Mouse (Mus musculus): ENCODE results near the gene Fbxw9.
"Not testable (repeated sequence)": the region's sequence is repeated elsewhere in the genome, so short reads cannot be mapped to it uniquely, and the experiment has no call there.

Gene Fbxw9

DNA sequence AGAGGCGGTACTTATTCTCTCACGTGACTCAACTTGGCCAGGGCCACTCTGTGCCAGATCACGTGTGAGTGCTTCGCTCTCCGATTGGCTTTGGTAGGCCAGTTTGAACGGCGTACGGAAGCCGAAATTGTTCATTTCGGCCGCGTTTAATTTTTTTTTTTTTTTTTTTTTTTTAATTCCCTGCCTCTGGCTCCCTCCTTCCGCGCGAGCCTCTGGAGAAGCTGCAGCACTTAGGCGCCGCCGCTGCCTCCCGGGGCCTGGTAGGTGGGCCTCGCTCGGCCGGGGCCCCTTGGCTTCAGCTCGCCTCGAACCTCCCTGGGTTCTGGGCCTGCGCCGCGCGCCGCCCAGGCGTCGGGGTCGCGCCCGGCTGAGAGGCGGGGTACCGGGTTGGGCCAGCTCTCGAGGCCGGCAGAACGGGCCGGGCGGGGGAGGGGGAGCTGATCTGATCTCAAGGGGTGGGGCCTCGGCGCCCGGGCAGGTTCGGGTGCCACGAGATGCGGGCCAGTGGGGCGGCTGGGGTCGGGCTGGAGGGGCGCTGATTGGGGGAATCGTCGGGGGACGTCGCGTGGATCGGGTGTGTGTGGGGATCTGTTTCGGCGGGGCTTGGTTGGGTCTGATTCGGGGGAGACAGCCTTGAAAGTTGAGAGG lies 23.0 kb upstream of the Fbxw9 start, which contains the start of gene Tnpo2:
Gene Tnpo2, plus strand, starts transcription at position 198 of the 648 bp plus-strand sequence.
- DNase-seq (ENCODE audit: low spot score in 2 of 2), result peak; percentile 94

DNA sequence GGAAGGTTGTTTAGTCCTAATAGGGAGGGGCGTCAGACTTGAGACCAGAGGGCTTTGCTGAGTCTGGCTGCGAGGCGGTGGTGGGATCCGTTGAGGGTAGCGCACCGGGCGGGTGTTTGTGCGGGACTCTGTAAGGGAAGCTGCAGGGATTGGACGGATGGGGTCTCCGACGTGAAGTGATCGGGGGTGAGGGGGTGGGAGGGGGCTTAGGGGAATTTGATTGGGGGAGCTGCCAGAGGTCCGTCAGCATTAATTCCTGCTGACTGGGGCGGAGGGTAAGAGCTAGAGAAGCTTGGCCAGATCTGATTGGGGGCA lies 22.5 kb upstream of the Fbxw9 start:
- no peak for DNase-seq (ENCODE audit: low spot score in 2 of 2)

DNA sequence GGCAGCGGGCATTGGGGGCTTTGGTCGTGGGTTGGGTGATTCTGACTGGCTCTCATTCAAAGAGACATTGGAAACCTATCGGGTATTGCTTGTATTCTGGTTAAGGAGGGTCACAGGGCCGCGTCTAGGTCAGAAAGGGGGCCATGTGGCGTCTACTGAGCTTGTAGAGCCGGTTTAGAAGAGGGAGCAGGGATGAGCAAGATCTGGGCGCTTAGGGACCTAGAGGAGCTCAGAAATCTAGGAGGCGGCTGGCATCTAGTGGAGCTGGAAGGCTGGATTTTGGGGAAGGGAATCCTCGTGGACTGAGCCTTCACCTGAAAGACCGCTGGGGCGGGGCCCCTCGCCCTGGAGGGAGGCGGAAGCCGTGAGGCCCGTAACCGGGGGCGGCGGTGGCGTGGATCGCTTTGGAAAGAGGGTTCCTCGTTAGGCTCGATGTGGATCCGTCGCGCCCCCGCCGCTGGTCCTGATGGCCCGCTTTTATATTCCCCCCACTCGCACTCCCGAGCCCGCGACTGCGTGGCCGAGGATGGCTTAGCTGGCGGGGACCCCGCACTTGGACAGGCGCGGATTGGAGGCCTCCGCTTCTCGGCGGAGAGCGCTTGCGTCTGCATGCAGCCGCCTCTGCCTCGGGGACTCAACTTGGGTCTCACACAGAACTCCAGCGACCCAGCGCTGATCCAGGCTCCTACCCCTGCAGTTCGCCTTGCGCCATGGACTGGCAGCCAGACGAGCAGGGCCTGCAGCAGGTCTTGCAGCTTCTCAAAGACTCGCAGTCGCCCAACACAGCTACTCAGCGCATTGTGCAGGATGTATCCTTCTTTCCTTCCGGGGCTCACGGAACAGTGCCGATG lies 21.9 kb upstream of the Fbxw9 start:
- DNase-seq (ENCODE audit: low spot score in 2 of 2), result peak; percentile 29 to 41

DNA sequence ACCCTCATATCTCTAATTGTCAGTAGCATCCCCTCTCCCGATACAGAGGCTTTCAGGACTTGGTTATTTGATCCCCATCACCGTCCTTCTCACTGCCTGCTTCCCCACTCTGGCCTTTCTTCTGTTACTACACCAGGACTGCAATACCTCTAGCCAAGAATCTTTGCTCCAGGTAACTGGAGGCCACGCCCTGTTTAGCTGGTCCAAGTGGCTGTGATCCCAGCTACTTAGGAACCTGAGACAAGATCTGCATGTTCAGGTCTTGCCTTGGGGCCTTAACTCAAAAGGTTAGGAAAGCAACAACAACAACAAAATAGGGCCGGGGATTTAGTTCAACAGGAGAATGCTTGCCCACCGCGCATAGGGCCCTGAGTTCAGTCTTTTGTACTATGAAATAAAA lies 16.2 kb upstream of the Fbxw9 start:
- no peak for DNase-seq (ENCODE audit: low spot score in 2 of 2)

DNA sequence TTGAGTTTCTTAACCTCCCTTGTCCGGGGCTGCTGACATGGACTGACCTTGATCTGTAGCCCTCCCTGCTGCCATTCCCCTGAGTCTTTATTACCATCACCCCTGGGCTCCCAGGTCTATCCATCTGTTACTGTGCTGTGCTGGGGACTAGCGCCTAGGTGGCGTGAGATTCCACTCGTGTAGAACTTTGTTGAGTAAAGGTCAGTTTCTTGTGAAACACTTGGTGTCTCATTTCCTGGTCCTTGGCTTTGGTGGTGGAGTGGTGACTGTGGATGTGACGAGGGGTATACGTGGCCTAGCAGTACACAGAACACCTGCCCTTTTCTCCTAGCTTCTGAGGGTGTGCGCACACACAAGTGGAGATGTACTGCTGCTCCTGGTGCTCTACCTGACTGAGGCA lies 2.5 kb upstream of the Fbxw9 start:
- no peak for DNase-seq (ENCODE audit: low spot score in 2 of 2)

DNA sequence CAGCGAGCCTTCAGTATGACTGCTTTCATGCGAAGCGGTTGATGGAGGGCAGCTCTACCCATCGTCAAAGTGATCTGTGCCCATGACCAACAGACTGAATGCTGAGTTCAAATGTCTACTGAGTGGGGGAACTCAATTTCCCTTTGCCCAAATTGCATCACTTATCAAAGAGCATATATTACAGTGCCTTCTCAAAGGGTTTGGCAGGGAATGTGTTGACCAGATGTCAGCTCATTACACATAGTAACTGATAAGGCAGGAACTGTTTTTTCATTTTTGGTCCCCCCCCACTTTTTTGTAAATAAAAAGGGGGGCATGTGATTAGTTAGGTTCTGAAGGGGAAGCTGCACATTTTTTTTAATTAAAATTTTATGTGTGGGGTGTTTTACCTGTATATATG lies 2.7 kb downstream of the Fbxw9 start:
- DNase-seq (ENCODE audit: low spot score in 2 of 2), result no peak

DNA sequence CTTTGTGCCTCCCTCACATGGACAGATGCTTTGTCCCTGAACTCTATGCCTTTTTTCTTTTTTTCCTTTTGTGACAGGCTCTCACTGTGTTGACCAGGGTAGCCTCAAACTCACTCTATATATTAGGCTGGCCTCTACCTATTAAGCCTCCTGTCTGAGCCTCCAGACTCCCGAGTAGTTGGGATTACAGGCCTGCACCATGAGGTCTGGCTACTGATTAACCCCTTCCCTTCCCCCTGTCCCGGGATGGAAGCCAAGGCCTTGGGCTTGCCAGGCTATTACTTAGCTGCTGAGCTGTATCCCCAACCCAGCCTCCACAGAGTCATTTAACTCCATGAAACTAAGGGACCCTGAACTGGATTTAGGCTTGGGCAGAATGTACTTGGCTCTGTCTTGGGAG lies 5.4 kb downstream of the Fbxw9 start:
- DNase-seq (ENCODE audit: low spot score in 2 of 2), result no peak

DNA sequence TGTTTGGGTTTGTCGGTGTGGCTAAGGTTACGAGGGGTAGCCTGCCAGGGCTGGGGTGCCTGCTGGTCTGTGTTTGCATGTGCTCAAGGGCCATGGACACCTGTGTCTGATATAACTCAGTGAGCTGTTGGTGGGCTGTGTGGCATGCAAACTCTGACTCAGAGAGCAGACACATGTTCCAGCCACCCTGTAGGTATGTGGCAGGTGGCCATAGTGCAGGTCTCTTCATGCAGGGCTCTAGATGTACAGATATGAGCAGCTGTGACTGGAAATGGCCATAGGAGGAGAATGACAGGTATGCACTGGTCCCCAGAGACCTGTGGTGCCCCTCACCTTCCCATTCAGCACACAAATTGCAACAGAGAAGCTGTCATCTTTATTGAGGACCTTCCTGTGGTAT lies 7.3 kb downstream of the Fbxw9 start:
- DNase-seq (ENCODE audit: low spot score in 2 of 2), result no peak

DNA sequence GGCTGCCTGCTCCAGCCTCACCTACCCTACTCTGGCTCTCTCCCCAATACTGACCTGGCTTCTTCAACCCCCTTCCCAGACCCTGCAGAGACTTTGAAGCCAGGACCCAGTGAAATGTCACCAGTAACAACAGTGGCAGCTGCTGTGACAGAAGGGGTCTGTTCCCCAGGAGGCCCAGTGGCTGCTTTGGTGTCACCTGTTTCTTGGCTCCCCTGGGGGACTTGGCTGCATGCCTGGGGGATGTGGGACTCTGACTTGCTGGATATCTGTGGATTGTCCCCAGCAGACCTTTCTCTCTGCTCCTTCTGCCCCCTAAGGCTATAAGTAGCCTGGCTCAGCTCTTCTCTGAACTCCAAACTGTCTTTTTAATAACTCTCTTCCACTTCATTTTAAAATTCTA lies 8.1 kb downstream of the Fbxw9 start, which contains the start of gene Gm5741:
Gene Gm5741, minus strand, starts transcription at position 1 of the 400 bp plus-strand sequence.
- DNase-seq (ENCODE audit: low spot score in 2 of 2), result no peak

DNA sequence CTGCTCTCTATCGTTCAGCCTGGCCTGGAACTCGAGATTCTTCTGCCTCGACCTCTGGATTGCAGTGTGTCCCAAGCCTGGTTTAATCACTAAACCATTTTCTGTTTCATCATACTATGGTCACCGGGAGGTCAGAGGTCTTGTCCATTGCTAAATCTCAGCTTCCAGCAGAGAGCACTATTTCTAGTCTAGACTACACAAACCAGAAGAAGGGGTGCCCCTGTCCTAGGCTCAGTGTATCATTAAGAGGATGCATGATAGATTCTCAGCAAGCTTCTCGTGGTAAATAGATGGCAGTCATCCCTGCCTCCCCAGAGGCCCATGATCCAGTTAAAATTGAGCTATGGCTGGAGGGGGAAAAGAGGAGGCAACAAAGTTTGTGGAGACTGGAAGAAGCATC lies 11.2 kb downstream of the Fbxw9 start:
- DNase-seq (ENCODE audit: low spot score in 2 of 2), result no peak

DNA sequence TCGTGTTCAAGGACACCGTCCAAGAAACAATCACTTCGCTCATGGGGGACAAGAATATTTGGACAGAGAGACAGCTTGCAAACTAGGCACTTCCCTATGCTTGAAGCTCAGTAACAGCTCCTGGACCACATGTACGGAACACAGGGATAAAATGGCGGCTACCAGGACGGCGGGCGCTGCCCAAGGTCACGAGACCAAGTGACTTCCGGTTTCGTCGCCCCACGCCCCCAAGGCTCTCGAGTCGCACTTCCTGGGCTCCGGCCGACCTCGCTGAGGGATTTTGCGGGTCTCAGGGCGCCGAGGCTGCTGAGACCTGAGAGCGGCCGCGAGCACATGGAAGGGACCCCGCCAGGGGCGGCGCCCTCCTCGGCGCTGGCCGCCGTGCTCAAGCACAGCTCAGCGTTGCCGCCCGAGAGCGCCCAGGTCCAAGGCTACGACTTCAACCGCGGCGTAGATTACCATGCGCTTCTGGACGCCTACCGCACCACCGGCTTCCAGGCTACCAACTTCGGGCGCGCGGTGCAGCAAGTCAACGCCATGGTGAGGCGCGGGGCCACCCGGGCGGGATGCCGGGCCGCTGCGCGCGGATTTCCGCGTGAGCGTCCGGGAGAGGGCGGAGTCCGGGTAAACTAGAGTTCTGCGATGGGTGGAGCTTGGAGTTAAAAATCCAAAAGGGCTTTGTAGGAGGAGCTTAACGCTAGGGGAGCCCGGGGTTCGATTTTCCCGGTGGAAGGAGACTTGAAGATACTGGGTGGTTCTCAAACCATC lies 11.8 kb downstream of the Fbxw9 start, which contains the start of gene Dhps:
Gene Dhps, plus strand, starts transcription at position 244 of the 768 bp plus-strand sequence.
- DNase-seq (ENCODE audit: low spot score in 2 of 2), result peak; percentile 86 to 91

DNA sequence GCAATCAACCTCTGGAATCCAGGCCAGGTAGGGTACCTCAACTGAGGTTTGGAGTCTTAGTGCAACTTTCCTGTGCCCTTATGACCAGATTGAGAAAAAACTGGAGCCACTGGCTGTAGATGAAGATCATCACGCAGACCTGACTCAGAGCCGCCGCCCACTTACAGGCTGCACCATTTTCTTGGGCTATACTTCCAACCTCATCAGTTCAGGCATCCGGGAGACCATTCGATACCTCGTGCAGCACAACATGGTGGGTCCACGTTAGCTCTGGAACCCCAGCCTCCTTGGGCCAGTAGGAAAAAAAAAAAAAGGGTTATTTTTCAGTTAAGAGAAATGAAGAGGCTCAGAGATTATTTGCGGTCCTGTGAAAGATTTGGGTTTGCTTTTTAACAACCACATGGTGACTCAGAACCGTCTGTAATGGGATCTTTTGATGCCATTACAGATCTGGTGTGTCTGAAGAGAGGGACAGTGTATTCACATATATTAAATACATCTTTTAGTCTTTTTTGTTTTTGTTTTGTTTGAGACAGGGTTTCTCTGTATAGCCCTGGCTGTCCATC lies 12.6 kb downstream of the Fbxw9 start:
- no peak for DNase-seq (ENCODE audit: low spot score in 2 of 2)

DNA sequence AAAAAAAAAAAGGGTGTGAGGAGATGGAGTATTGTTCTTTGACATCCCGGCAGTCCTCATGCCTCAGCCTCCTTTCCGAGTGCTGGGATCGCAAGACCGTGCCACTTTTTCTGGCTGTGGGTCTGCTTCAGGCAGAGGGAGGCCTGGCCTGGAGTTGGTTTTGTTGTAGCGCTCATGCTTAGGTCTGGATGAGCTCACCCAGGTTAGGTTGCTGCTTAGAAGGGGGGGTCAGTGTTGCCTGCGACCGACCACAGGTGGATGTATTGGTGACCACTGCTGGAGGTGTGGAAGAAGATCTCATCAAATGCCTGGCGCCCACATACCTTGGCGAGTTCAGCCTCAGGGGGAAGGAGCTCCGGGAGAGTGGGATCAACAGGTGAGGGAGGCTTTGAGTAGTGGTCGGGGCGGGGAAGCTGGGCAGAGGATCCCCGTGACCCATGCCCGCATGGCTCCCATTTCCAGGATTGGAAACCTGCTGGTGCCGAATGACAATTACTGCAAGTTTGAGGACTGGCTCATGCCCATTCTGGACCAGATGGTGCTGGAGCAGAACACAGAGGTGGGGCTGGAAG lies 13.3 kb downstream of the Fbxw9 start:
- DNase-seq (ENCODE audit: low spot score in 2 of 2), result no peak

DNA sequence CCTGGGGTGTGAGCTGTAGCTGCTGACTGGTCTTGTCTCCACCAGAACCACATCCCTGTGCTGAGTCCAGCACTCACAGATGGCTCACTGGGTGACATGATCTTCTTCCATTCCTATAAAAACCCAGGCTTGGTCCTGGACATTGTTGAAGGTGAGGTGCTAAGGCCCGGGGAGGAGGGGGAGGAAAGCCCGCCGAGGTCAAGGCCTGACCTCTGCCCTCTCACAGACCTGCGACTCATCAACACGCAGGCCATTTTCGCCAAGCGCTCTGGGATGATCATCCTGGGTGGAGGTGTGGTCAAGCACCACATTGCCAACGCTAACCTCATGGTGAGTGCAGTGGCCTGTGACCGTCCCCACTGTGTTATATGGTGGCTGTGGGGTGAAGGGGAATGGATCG lies 14.3 kb downstream of the Fbxw9 start:
- no peak for DNase-seq (ENCODE audit: low spot score in 2 of 2)

DNA sequence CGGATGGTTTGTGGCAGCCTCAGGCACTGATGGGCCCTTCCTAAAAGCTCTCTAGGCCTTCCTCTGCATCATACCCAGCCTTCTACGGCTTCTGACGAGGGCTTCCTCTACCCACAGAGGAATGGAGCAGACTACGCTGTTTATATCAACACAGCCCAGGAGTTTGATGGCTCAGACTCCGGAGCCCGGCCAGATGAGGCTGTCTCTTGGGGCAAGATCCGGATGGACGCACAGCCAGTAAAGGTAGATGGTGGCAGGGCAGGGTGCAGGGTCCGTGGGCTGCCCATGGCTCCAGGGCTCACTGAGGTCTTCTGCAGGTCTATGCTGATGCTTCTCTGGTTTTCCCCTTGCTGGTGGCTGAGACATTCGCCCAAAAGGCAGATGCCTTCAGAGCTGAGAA lies 14.8 kb downstream of the Fbxw9 start:
- DNase-seq (ENCODE audit: low spot score in 2 of 2), result no peak

DNA sequence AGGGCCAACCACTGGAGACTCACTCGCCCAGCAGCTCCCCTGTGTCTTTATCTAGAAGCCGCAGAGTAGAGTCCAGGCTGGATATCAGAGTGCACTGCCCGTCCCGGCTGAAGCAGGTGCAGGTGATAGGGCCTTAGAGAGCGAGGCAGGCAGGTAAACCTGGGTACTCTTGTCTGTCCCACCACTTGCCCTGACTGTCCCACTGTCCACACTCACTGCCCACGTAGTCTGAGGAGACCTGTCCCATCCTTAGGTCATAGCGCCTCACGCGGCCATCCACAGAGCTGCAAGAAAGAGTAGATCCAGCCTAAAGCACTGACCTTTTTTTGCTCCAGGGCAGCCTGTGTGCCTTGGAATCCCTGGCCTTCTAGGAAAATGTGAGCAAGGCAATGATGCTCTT lies 16.1 kb downstream of the Fbxw9 start:
- no peak for DNase-seq (ENCODE audit: low spot score in 2 of 2)

DNA sequence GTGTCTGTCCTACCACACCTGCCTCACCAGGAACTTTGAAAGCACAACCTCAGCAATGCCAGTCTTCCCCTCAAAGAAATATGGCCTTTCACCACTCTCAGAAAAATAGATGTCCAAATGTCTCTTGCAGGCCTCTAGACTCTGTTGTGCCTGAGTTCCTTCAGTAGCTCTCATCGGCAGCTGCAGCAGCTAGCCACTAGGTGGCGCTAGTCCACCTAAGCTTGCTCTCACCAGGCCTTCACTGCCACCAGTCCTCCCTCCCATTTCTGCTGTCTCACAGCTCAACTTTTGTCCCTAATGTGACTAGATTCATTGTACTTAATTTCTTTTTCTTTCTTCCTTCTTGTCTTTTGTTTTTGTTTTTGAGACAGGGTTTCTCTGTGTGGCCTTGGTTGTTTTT lies 17.1 kb downstream of the Fbxw9 start:
- DNase-seq (ENCODE audit: low spot score in 2 of 2), result peak; percentile 64 to 68

DNA sequence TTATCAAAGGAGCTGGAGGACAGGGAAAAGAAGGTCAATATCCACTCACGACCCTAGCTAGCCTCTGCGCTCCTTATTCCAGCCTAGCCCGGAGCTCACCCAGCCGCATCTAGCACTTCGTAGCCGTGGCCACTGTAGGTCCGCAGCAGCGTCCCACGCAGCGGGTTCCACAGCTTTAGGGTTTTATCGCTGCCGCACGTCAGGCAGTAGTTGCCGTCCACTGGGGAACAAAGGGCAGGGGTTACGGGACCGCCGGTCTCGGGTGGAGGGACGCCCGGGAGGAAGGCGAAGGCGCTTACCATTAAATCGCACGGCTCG lies 20.3 kb downstream of the Fbxw9 start:
- no peak for DNase-seq (ENCODE audit: low spot score in 2 of 2)

DNA sequence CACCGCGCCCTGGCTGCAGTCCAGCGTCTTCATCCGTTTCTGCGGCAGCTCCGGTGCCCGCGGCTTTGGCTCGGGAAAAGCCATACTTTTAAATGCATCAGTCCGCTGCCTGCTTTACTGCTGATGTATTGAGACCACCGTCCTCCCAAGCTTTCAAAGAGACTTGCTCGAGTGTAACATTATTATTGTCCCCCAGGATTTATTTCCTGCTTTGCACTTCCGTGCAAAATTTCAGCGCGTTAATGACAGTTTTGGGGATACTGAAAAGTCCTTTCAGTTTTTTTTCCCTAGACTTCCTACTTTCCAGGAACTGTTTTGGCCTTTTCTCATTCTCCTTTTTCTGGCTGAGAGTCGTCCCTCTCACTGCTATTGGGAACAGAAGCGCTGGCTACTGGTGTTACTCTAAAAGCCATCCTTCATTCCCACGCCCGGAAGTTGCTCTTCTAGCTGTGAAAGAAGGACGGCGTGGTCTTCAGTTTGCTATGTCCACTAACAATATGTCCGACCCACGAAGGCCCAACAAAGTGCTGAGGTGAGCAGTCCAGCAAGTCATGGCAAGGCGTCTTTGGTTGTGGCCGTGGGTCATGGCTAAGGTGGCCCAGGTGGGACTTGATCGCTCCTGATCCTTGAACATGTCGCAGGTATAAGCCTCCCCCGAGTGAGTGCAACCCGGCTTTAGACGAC lies 20.8 kb downstream of the Fbxw9 start, which contains the start of gene Wdr83os:
Gene Wdr83os, plus strand, starts transcription at position 209 of the 684 bp plus-strand sequence.
- peak; percentile 28 to 63 for DNase-seq (ENCODE audit: low spot score in 2 of 2)

DNA sequence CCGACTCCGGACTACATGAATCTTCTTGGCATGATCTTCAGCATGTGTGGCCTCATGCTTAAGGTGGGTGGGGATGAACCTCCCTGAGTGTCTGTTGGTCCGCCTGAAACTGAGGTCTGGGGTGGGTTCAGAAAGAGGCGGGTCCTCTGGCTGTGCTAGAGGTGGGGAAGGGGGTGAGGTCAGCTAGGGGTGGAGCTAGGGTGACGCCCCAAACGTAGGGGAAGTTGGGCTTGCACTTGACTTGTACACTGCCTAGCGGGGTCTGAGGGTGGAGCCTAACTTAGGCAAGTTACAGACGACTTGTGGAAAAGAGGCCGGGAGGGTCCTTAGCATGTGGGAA lies 21.3 kb downstream of the Fbxw9 start, which contains the start of gene Wdr83:
Gene Wdr83, minus strand, starts transcription at position 91 of the 340 bp plus-strand sequence.
- peak in 1 of 2 experiments; percentile 57 for DNase-seq (ENCODE audit: low spot score in 2 of 2)

DNA sequence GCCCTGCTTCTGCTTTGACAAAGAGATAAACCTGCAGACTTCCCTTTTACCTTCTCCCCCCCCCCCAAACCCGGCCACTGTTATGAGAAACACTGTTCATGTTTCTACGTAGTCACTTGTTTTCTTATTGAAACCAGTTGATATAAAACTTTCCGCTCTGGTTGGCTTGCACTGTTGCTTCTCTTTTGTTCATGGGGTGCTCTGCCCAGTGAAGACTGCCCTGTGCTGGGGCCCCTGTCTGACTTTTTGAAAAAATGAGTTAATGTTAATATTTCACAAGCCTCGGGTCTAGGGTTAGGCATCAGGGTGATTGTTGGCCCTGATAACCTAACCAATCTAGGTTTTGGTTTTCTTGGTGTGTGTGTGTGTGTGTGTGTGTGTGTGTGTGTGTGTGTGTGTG lies 22.3 kb downstream of the Fbxw9 start:
- DNase-seq (ENCODE audit: low spot score in 2 of 2), result not testable (repeated sequence)

Data from heart, adult 9 months (tissue).